Mouse (Mus musculus) thymus, adult 2 months (tissue): ENCODE data around the gene Usp45. TPM values are rescaled to one million over a fixed set of nuclear protein-coding genes. Genes with fewer than 3 reads are reported as not detected.

Source experiments
- DNase-seq: peaks from one replicate; pipeline ENCODE4 v3.0.0; 2021
- H3K27ac ChIP-seq: fragments of 200-500 bp; 2 replicates; pipeline ENCODE4 v1.5.1; 2012; ENCODE audit warnings: low read length, control low read depth; ENCODE audit not compliant: control insufficient read depth, insufficient read depth
- H3K27me3 ChIP-seq: fragments of 200-500 bp; 2 replicates; pipeline ENCODE4 v1.6.1; 2012; ENCODE audit warnings: mild to moderate bottlenecking, low read length, moderate library complexity, mixed read lengths; ENCODE audit not compliant: control insufficient read depth, insufficient read depth
- H3K36me3 ChIP-seq: fragments of 200-500 bp; 2 replicates; pipeline ENCODE4 v1.6.1; 2012; ENCODE audit warnings: mild to moderate bottlenecking, low read length, moderate library complexity; ENCODE audit not compliant: control insufficient read depth, insufficient read depth
- H3K4me1 ChIP-seq: fragments of 200-500 bp; replicated peaks from 2 replicates; pipeline ENCODE4 v1.6.1; 2012; ENCODE audit warnings: low read length; ENCODE audit not compliant: control insufficient read depth, insufficient read depth
- H3K4me3 ChIP-seq: fragments of 200-500 bp; 2 replicates; pipeline ENCODE4 v1.5.1; 2012; ENCODE audit warnings: mild to moderate bottlenecking, low read length, control low read depth, moderate library complexity; ENCODE audit not compliant: control insufficient read depth, insufficient read depth
- CTCF ChIP-seq: fragments of 200-500 bp; IDR thresholded peaks from 2 replicates; pipeline ENCODE4 v1.5.1; 2012; ENCODE audit warnings: mild to moderate bottlenecking, control low read depth, low read length, moderate library complexity, borderline replicate concordance; ENCODE audit not compliant: control insufficient read depth, poor library complexity, insufficient read depth; ENCODE audit errors: extremely low read depth
- POLR2A ChIP-seq: fragments of 200-500 bp; IDR thresholded peaks from 2 replicates; pipeline ENCODE4 v1.6.1; 2012; ENCODE audit warnings: mild to moderate bottlenecking, low read length, control low read depth, moderate library complexity; ENCODE audit not compliant: control insufficient read depth, poor library complexity, insufficient read depth; ENCODE audit errors: extremely low read depth
- WGBS: fragments of 180-500 bp; shearing (Covaris S2); methylation state at CpG from one replicate; pipeline ENCODE4 v1.1.7; 2018; 5-methylcytosine and 5-hydroxymethylcytosine counted together
- polyA plus RNA-seq: library from polyadenylated mRNA; depleted of rRNA; stranded (reverse); fragments of >200 nt; gene quantifications from 2 replicates; pipeline ENCODE4 v1.2.3, GENCODE M21; 2012; rRNA removed

The Usp45 gene
- polyA plus RNA-seq, 1 experiment = 5.6 TPM

DNA sequence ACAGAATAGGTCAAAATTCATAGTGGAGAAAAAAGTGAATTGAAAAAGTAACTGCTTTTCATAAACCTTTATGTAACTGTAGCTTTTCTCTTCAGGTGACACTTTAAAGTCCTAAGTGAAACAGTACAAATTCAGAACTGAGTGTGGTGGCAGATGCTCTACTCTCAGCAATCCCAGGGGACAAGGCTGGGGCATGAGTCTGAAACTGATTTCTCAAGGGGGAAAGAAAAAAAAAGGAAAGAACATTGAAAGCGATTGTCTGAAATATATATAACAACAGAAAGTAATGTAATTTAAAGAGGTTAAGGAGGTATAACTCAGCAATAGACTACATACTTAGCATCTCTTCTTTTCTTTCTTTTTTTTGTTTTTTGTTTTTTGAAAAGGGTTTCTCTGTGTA, 98.3 kb downstream of the Usp45 start:
- TF ChIP-seq CTCF (no peak), POLR2A (no peak)
- 98% methylated on average over 1 of the region's 1 CpGs for WGBS
- H3K4me3 ChIP-seq = no peak overlapping the region
- H3K27ac ChIP-seq = no peak overlapping the region
- H3K4me1 ChIP-seq = no peaks in the 10 kb centered on the region
- H3K27me3 ChIP-seq = no peaks in the 10 kb centered on the region
- DNase-seq = no peak
- peaks cover 73% of the 10 kb centered on the region for H3K36me3 ChIP-seq

DNA sequence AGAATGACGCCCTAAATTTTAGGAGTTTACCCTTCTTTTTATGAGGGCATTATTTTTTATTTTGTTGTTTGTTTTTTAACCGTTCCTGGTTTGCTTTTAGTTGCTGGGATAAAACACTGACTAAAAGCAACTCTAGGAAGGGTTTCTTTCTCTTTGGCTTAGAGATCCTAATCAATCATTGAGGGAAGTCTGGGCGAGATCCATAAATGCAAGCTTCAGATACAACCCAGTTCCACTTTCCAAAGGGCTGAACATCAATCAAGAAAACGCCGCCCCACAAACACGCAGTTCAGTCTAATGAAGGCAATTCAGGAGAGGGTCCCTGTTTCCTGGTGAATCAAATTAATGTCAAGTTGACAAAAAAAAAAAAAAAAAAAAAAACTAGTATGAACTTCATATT, 111.8 kb downstream of the Usp45 start:
- 33% methylated on average over 6 of the region's 6 CpGs for WGBS
- no peak for TF ChIP-seq CTCF
- no peak overlapping the region for H3K4me3 ChIP-seq

DNA sequence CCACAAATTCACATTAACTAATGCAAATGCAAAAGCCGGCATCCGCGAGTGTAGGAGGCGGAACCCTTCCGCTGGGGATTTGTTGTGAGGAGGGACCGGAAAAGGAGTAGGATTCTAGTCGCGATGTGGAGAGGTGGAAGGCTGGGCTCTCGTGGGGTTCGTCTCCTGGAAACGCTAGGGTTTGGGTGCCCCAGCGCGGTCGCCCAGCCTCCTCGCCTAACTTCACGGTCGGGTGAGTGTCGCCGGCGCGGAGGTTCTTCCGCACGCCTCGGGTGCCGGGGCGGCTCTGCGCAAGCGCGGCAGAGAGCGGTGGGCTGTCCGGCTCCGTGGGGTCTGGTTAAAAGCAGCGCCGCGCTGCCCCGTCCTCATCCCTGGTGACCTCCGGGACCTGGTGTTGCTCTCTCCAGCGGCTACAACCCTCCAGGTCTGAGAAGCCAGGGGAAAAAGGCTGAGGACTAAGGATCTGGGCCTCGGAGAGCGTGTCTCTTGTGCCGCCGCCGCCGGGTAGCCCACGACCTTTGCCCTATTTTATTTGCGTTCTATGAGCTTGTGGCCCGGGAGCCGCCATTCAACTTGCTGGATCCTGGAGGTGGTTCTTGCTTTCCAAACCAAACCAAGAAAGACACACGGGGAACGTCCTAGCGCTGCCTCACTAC, 112.7 kb downstream of the Usp45 start, which contains the start of gene Coq3:
Gene Coq3 (plus strand): TSS at position 109 of the 656 bp plus-strand sequence.
- Histone ChIP-seq H3K27me3 (no peaks in the 10 kb centered on the region), H3K27ac (peak within 1 kb of the TSS; percentile 16), H3K4me3 (peak within 1 kb of the TSS; percentile 67), H3K36me3 (peaks cover 11% of the 10 kb centered on the region), H3K4me1 (no peaks in the 10 kb centered on the region)
- no peak for TF ChIP-seq CTCF
- no peak for TF ChIP-seq POLR2A
- DNase-seq = peak; percentile 81
- under 1% methylated on average over 51 of the region's 51 CpGs for WGBS

More for the DNA sequence above, 111.8 kb downstream of the Usp45 start:
- Histone ChIP-seq H3K4me1 (no peaks in the 10 kb centered on the region), H3K27me3 (no peaks in the 10 kb centered on the region), H3K36me3 (peaks cover 20% of the 10 kb centered on the region), H3K27ac (no peak overlapping the region)
- no peak for DNase-seq

DNA sequence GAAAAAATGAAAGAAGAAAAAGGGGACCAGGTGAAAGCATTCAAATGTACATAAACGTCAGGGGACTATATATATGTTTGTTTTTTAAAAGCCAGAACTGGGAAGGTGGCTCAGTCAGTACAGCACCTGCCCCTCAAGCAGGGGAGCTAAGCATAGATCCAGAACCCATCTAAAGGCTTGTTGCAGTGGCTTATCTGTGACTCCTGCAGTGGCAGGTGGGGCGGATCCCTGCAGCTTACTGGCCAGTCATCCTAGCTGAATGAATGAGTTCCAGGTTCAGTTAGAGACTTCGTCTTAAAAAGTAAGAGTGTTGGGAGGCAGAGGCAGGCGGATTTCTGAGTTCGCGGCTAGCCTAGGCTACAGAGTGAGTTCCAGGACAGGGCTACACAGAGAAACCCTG, 115.8 kb downstream of the Usp45 start:
- H3K4me3 ChIP-seq = no peak overlapping the region

DNA sequence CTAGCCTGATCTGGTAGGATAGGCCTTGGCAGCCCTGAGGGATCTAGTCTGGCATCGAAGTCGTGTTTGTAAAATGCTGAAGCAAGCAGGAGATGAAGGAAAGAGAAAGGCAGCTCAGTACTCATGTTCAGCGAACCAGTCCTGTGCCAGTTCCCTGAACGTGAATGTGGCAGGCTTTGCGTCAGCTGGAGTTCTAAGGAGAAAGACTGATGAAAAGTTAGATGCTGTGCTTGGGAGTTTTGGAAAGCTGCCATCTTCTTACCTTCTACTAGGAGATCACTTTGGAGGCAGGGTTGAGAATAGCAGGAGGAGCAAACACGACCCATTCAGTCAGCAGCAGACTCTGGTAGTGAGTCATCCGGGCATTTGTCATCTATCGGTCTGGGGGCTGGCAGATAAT, 118.9 kb downstream of the Usp45 start:
- TF ChIP-seq POLR2A (no peak), CTCF (no peak)
- 95% methylated on average over 8 of the region's 8 CpGs for whole genome bisulfite sequencing
- no peaks in the 10 kb centered on the region for H3K36me3 ChIP-seq

More for the DNA sequence above, 115.8 kb downstream of the Usp45 start:
- Histone ChIP-seq H3K36me3 (no peaks in the 10 kb centered on the region), H3K4me1 (no peaks in the 10 kb centered on the region), H3K27ac (no peak overlapping the region), H3K27me3 (no peaks in the 10 kb centered on the region)
- WGBS = 95% methylated on average over 6 of the region's 6 CpGs
- TF ChIP-seq POLR2A (no peak), CTCF (no peak)
- no peak for DNase-seq

More for the DNA sequence above, 118.9 kb downstream of the Usp45 start:
- Histone ChIP-seq H3K27me3 (no peaks in the 10 kb centered on the region), H3K4me3 (no peak overlapping the region), H3K27ac (no peak overlapping the region), H3K4me1 (no peaks in the 10 kb centered on the region)
- no peak for DNase-seq

Other genes starting within 250 kb of the Usp45 start
- gene Prdm13, start 81.2 kb upstream of the Usp45 start, polyA plus RNA-seq = not detected in 2 replicates
- 5.0 and 6.6 TPM in 2 replicates for gene Ccnc, start 39.5 kb upstream of the Usp45 start, polyA plus RNA-seq
- 0.88 and 0.89 TPM in 2 replicates for gene Tstd3, start 56 bp downstream of the Usp45 start, polyA plus RNA-seq
- gene Pnisr, start 80.4 kb downstream of the Usp45 start, polyA plus RNA-seq = 122 TPM in 2 replicates
- 2.2 and 3.2 TPM in 2 replicates for gene Coq3, start 112.5 kb downstream of the Usp45 start, polyA plus RNA-seq
- 0.33 and 0.40 TPM in 2 replicates for gene Faxc, start 164.2 kb downstream of the Usp45 start, polyA plus RNA-seq